Mouse (Mus musculus): ENCODE data around the gene Kctd18.
"Not testable (repeated sequence)": the region's sequence is repeated elsewhere in the genome, so short reads cannot be mapped to it uniquely, and the experiment has no call there.

Kctd18 gene

DNA sequence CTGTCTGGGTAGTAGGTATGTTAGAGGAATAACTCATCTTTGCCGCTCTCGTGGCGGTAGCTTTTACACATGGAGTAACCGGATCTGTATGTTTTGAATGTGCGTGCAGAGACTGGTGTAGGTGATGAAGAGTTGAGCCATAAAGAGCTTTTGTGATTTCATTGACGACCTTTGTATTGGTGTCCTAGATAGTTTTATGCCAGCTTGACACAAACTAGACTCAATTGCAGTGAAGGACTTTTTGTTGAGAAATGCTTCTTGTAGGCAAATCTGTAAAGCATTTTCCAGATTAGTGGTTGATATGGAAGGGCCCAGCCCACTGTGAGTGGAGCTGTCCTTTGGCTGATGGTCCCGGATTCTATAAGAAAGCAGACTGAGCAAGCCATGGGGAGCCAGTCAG lies at the start of gene Kctd18:
TSS of gene Kctd18 (minus strand) at position 101 of the 400 bp plus-strand sequence.
- DNase-seq (ENCODE audit: low read depth): no peak

DNA sequence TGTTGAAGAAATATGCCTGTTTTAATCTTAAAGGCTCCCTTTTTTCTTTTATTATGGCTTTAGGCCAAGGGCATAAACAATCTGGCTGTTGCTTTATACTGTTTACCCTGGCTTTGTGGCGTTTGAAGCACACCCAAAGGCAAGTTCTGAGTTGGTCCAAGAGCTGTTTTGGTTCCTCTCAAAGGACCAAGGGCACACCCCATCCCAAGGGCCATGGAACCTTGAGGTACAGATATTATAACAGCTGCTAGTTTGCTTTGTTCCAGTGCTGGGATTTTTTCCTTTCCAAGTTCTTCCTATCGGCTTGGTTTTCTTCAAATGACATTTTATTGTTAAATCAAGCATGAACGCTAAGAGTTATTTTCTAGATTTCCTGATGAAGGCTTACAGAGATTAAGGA lies 46.9 kb upstream of the Kctd18 start:
- DNase-seq (ENCODE audit: low read depth): no peak

DNA sequence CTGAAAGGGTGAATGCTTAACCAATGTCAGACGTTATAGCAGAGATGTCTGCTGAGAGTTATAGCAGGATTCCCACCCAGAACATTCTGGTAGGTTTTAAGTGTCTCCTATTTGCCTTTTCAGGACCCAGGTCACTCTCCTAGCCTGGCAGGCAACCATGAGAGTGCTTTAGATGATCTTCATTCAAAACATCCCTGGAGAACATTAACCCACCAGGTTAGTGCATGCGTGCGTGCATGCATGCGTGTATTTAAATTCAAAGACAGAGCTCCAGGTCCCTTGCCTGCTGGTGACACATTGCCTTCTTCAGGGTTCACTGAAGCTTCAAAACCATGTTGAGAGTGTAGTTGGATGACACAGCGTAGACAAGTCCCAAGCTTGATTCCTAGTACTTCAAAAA lies 46.4 kb upstream of the Kctd18 start:
- DNase-seq (ENCODE audit: low read depth): no peak

DNA sequence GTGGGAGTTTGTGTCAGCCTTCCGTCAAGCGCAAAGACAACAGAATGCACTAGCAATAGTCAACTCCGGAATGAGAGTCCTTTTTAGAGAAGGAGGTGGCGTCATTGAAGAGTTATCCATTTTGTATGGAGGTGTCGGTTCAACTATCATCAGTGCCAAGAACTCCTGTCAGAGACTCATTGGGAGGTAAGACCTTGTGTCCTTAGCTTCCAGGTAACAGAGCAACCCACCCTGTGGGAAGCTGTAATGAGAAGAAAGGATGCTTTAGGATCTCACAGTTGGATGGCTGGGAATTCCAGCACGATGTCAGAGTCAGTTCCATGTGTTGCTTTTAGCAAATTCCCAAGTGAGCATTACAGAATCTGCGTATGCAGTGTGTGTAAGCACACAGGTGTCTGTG lies 43.4 kb upstream of the Kctd18 start:
- DNase-seq (ENCODE audit: low read depth): no peak

DNA sequence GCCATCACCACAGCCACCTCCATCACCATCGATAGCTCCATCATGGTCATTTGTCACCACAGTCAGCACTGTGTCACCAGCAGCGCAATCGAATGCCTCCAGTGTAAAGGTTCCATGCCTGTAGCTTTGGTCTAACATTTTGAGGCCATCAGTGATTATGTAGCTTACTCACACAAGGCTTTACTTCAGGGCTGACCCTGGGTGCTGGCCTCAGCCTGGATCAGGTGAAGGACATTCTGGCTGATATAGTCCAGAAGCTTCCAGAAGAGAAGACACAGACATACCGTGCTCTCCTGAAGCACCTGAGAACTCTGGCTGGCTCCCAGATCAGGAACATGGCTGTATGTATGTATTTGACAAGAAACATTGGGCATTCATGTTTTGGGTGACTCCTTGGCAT lies 40.1 kb upstream of the Kctd18 start:
- DNase-seq (ENCODE audit: low read depth): no peak

DNA sequence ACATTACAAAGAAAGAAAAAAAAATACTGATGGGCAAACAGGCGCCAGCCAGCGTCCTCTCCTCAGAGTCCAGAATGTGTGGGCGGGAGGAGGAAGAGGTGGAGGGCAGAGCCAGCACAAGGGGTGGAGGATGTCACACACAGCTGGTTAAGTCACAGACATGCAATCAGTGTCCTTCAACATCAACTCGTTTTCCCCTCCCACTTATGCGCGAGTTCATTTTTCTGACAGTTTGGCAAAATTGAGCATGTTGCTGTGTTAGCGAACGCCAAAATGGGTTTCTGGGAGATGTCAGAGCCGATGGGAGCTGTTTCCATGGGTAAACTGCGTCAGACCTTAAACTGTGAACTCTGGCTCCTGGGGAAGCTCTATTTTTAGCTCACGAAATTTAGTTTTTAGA lies 38.2 kb upstream of the Kctd18 start:
- no peak for DNase-seq (ENCODE audit: low read depth)

DNA sequence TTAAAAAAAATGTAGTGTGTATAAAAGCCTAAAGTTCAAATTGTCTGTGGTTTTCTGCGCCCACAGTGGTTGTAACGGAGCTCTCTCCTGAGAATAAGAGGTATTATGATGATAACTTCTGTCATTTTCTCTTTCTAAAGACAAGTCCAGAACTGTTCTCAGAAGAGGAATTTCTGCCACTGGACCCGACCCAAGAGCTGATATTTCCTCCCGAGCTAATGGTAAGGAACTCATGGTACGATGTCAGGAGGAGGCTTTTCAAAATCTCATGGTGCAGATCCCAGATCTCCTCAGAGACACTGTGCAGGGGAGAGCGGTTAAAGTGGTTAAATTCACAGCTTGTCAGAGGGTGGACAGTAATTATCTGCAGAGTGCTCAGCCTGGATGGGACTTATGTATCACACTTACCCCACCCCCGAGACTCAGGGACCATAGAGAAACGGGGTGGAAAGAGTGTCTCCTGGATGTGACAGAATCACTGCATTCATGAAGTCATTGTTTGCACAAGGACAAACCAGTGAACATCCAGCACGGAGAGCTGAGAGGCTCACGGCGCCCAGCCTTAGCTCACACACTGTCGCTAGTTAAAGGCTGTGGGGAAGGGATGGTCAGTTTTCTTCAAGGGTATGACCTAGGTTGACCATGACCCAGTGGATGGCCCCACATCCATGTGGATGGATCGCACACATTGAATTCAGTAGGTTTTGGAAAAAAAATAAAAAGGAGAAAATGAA lies 37.5 kb upstream of the Kctd18 start:
- no peak for DNase-seq (ENCODE audit: low read depth)

DNA sequence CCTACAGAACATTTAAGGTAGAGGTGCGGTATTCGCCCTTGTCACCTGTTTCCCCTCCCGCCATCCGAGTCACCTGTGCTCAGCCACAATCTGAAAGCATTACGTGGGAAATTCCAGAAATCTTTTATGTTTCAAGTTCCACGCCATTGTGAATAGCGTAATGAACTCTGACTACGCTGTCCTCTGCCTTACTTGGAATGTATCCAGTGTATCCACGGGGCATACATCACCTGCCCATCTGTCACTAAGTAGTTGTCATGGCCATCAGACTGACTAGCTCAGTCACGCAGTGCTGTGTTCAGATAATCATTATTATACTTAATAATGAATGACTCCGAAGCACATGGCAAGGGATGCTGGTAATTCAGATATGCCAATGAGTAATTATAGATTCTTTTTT lies 36.8 kb upstream of the Kctd18 start:
- DNase-seq (ENCODE audit: low read depth): no peak

DNA sequence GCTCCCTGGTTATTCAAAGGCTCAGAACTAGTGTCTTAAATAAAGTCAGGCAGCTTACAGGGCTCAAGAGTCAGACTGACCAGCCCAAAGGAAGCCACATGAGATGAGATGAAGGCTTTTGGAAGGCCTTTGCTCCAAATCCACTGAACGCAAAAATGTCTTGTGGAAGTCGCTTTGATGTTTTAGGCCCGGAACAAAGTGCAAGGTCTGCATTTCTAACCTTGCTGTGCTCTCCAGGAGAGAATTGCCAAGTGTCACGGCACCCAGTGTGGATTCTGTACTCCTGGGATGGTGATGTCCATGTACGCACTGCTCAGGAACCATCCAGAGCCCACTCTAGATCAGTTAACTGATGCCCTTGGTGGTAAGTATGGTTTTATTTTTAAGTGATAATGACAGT lies 30.4 kb upstream of the Kctd18 start:
- no peak for DNase-seq (ENCODE audit: low read depth)

DNA sequence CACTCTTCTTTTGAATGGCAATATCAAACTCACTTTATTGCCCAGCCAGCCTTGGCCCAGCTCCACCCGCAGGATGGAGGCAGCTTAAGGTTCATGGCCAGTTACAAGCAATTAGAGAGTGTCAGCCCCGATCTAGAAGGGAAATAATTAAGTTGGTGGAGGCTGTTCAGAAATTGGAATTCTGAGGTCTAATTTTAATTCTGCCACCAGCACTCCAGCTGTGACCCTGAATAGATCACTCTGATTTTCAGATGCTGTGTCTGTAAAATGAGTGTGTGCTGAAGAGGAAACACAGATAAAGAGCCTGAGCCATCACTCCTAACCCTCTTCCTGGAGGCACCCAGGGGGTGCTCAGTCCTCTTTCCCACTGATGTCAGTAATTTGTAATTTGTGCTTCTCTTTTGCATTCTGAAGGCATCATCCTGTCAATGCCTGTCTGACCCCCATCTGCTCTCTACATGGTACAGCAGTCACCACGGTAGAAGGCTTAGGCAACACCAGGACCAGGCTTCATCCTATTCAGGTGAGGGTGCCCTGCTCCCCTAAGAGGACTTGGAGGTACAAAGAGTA lies 28.1 kb upstream of the Kctd18 start:
- no peak for DNase-seq (ENCODE audit: low read depth)

DNA sequence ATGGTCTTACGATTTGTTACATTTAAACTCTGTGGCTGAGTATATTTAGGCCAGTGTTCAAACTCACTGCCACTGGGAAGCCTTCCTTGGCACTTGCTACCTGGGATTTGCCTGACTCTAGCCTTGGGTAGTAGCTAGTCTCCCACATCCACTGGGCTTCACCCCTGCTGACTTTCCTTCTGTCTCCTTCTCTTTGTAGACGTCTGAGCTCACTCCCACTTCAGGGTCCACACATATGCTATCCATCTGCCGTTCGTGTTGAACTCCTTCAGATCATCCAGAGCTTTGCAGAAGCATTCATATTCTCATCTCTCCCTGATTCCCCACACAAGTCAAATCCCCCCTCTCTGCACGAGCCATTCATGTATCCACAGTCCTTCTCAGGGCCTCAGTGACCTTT lies 26.8 kb upstream of the Kctd18 start:
- DNase-seq (ENCODE audit: low read depth): no peak

DNA sequence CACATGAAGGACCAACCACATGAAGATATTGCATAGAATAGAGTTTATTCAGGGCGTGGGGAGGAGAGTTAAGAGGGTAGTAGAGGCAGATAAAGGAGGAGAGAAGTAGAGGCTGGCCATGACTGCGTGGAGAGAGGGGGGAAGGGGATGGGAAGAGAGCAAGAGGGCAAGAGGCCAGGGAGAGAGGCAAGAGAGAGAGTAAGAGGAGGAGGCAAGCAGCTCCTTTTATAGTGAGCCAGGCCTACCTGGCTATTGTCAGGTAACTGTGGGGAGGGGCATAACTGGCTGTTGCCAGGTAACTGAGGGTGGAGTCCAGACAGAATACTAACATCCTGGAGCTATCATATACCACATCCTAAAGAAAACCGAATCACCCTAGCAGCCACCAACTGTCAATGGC lies 26.3 kb upstream of the Kctd18 start:
- no peak for DNase-seq (ENCODE audit: low read depth)

DNA sequence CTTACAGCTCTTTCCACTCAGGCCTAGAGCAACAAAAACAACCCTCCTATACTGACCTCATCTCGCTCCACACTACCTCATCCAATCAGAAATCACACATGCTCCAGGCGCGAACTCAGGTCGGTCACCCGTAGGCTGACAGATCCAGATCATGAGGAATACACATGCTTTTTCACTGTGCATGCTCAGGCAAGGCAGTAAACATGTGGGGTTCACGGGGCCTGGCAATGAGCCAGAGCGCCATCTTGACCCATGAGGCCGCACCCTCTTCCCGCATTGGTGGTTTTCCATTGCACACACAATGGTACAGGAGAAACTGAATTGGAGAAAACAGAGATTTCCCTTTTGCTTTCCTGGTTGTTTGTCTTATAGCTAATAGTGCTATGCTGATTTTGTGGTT lies 18.6 kb upstream of the Kctd18 start:
- peak; percentile 32 for DNase-seq (ENCODE audit: low read depth)

DNA sequence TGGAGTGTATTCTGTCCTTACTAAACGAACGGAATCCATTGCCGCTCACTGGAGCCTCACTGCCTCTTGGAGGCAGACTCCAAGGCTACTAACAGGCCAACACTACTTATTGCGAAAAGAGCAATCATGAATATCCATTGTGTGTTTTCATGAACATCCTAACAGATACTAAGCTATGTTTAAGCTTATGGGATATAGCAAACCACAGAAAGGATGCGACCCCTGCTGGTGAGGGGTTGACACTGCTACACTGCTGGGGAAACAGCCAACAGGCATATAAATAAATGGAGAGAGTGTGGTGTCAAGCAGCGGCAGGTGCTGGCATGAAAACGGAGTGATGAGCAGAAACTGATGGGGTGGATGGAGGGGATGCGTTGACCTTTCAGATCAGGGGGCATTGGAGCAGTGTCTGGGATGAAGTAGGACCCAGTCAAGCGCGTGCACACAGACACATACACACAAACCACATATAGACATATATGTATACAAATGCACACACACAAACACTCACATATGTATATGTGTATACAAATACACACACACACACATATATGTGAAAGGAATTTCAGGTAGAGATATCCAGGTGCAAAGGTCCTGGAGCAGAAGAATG lies 12.5 kb upstream of the Kctd18 start:
- peak; percentile 93 for DNase-seq (ENCODE audit: low read depth)

DNA sequence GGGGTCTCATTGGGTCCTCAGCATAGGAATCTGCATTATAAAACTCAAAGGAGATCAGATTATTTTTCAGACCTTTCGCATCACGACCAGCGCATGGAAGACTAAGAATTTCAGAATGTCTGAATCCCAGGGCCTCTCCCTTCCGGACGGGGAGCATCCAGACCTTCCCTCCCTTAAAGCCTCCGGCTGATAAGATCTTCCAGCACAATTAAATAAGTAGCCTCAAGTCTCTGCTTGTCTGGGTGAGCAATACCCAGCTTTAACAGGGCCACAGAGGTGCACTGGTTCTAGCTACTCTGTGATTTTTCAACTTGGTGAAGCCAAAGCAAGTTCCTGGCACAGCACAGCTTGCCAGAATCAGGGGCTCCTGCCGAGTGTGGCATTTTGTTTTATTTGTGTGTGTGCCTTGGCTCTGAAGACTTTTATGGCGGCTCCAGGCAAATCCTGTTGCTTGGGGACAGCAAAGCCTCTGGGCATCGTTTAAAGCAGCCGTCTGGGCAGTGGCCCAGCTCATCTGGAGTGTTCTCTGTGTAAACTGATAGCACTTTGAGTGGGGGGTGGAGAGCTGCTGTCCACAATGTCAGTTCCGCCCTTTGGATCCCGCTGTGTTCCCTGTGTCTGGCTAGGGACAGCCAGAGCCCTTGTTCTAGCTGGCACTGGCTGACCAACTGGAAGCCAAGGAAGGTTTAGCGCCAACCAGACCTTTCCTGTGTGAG lies 11.6 kb upstream of the Kctd18 start:
- peak; percentile 74 for DNase-seq (ENCODE audit: low read depth)

DNA sequence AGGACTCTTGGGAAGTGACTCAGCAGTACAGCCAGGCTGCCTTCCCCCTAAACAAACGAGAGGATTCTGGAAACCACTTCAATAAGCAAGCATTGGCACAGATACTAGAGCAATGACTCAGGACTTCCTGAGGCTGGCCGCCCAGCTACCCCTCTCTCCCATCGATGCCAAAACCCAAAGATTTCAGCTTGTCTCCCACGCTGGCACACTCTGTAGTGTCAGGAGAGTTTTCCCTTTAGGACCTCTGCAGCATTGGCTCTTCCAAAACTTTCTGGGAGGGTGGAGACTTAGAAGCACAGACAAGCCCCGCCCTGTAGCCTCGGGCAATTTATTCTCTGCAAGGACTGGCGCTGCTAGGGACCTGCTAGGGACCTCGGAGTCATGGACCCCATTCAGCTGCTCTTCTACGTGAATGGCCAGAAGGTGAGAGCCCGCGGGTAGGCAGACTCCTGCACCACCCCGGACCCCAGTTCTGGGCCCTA lies 10.9 kb upstream of the Kctd18 start, which contains the start of gene Aox1:
TSS of gene Aox1 (plus strand) at position 296 of the 482 bp plus-strand sequence.
- peak; percentile 94 for DNase-seq (ENCODE audit: low read depth)

DNA sequence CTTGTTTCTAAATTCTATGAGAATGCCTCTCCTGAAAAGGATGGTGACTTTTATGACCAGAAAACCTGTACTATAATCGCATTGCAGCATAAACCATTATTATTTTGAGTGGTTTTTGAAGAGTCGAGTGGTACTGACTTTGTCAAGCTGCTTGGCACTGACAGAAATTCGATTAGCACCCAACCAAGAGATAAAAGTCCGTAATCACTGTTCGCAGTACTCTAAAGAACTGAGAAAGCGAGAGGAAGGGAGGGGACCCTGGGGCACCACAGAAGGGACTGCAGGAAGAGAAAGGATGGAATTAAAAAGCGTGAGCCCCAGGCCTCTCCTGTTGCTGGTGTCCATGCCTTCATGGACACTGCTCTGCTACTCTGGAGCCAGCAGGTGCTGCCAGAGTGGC lies 9.0 kb upstream of the Kctd18 start:
- no peak for DNase-seq (ENCODE audit: low read depth)

DNA sequence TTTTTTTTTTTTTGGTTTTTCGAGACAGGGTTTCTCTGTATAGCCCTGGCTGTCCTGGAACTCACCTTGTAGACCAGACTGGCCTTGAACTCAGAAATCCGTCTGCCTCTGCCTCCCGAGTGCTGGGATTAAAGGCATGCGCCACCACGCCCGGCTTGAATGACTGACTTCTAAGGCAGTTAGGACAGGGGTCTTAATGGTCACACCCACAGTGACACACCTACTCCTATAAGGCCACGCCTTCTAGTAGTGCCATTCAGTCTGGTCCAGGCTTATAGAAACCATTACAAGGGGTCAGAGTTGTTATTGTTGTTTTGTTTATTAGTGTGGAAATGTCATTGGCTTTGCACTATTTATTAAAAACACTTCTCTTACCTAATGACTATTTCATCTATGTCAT lies 12.4 kb downstream of the Kctd18 start:
- DNase-seq (ENCODE audit: low read depth): not testable (repeated sequence)

DNA sequence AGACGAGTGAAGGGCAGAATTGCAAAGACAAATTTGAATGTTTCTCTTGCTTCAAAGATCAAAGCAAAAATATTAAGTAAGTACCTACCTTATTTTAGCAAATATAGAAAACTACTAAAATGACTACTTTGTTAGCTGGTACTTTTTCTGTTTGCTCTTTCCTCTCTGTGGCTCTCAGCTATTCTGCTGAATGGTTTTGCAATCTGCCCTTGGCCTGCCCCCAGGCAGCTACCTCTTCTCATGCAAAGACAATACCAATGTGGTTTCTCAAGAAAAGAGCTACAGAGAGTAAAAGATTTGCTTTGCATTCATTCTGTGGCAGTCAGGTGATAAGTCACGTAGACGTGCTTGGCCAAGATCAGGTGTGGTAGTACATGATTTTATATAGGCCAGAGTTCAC lies 20.6 kb downstream of the Kctd18 start:
- DNase-seq (ENCODE audit: low read depth): peak; percentile 21

DNA sequence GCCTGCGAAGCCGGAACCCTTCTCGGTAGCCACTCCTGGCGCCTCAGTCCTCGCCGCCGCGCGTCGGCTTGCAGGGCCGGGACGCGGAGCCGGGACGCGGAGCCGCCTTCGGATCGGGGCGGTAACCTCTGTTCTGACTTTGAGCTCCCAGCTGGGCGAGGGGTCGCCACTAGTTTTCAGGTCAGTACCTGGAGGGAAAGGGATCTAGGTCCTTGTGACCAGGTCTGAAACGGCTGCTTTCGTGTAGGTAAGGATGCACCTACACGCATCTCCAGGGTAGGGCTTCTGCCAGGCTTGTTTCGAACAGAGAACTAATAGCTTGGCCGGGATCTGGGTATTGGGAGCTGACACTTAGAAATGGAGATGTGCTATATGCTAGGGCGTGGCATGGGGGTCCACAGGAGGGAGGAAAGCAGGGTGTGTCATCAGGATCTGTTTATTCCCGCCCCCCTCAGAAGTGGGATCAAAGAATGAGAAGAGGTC lies 22.6 kb downstream of the Kctd18 start:
- no peak for DNase-seq (ENCODE audit: low read depth)

DNA sequence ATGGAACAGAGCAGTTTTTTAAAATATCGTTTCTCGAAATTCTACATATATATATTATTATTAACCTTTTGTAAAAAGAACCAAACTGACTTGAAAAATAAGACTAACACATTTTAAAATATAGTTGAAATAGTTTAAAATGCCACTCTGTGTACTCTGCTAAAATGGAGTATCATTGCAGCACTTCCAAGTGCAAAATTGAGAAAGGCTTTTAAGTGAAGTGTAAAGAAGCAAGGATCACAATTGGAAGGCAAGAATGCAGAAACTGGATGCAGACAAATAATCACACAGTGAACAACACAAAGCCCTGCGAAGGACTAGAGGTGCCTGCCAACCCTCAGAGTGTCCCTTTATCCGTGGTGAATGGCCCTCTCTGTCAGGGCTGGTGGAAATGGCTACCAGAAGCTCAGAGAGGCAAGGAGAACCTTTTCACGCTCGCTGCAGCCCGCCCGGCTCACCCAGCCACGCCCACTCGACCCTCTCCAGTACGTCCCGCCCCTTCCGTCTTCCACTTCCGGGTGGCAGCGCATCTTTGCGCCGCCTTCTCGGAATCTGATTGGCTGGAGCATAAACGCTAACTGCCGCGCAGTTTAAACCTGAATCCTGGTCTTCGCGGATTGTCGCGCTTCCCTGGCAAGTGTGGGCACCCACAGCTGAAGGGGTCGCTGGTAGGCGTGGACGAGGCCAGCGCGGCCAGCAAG lies 23.2 kb downstream of the Kctd18 start, which contains the start of gene Sgo2a:
TSS of gene Sgo2a (plus strand) at position 540 of the 701 bp plus-strand sequence.
- peak; percentile 99 for DNase-seq (ENCODE audit: low read depth)

DNA sequence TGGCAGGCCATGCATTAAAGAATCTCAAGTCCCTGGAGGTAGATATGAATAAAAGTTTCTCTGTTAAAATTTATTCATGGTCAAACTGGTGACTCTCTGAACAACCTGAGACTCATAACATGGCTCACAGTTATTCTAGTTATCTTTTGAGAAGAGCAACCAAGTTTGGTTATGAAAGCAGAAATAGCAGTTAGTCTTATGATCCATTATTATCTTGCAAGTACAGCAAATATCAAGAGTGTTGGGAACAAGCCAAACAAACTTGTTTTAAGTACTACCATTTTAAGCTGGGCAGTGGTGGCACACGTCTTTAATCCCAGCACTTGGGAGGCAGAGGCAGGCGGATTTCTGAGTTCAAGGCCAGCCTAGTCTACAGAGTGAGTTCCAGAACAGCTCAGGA lies 27.5 kb downstream of the Kctd18 start:
- no peak for DNase-seq (ENCODE audit: low read depth)

Measured in NIH3T3 (cell line).